Mouse (Mus musculus): Measurements from ENCODE around the gene Pam.

DNA sequence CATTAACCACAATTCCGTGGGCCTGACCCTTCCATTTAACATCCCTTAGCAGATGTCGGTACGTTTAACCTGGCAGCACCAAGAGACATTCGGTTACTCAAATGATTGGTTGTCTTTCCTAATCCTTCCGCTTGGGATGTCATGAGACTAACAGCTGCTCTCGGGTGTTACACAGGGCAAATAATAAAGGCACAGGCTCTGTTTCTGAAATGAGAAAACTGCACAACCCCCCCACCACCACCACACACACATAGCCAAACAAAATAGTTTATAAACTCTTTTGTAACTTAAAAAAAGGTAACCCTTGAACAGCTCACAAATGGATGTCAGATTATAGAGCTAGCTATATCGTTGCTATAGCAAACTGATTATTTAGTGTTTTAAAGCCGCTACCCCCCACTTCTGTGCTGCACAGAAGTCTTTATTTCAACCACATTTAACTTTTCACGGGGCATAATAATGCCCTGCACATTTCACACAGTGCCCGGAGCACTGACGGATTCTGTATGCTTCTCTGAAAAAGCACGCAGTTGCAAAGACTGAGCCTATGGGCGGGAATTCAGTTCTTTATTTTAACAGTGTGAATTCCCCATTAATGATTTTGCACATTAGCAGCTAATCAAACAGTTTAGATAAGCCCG, 246.7 kb downstream of the Pam start:
- TF ChIP-seq POLR2A (IDR thresholded peaks at IDR 0.05; ENCODE audit: borderline replicate concordance, insufficient read depth, low read length) (no peak), CTCF (IDR thresholded peaks at IDR 0.05; ENCODE audit: borderline replicate concordance, insufficient read depth, low read depth, low read length) (no peak)

Data from cerebellum, adult 2 months (tissue).